Mouse (Mus musculus) layer of hippocampus, postnatal 10 days (tissue): Measurements from ENCODE around the gene Sobp. TPM values are rescaled to one million over a fixed set of nuclear protein-coding genes. Genes with fewer than 3 reads are reported as not detected.

Source experiments
- DNase-seq, 2 experiments: peaks; one replicate each; pipeline ENCODE4 v3.0.0; 2021; ENCODE audit warnings: low spot score in 2 of 2
- total RNA-seq, 2 experiments: library from RNA; stranded (reverse); gene quantifications; 2 replicates each; pipeline ENCODE4 v1.2.3; 2021

Gene Sobp
- total RNA-seq, 2 experiments from 2014 or later, result 104 TPM

DNA sequence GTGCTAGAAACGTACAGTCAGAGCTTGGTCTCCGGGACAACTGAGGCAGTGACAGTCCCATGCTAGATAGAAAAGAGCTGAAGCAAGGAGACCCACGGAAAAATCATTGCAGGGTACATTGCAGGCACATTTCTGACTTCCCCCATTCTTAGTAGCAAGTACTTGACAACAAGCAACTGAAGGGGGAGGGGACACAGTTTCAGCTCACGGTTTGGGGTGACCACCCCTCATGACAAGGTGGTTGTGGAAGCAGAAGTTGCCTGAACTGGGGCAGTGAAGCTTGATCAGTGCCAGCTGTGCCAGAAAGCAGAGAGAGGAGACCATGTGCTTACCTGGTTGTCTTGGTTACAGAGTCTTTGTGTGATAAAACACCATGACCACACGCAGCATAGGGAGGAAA, 220.7 kb downstream of the Sobp start:
- no peak for DNase-seq

Other genes starting within 250 kb of the Sobp start
- gene 9030612E09Rik, start 174 bp upstream of the Sobp start, total RNA-seq, result 1 to 10 TPM; 1.3 to 1.5 TPM
- 10 to 100 TPM; 16.8 to 21.5 TPM for gene Pdss2, start 47.0 kb upstream of the Sobp start, total RNA-seq